ENCODE assay signal across 26 mouse cellular contexts in genomic region chr15:89431806-89432205, GRCm38 (mm10). TPM values are rescaled to one million over a fixed set of nuclear protein-coding genes. Genes with fewer than 3 reads are reported as not detected.
DNase-seq lines count a peak whose midpoint lies in the region; ATAC-seq and TF ChIP-seq lines count a peak whose summit lies in the region.
"Had no signal": no experiment of that assay in that cellular context is flagged by ENCODE, and none has a peak within 500 bp of the region (broad histone marks: within the 10 kb centered on the region; RNA-seq: fewer than 3 reads in every experiment).

No protein-coding gene starts in this region.

- H3K9ac ChIP-seq in heart, adult 2 months (ENCODE audit: low read depth, low read length): no peak overlapping the region
- H3K9ac ChIP-seq in liver, postnatal 0 days (replicated peaks): no peak overlapping the region
- H3K9ac ChIP-seq in liver, embryonic 11.5 days (ENCODE audit: low read depth, low read length): no peak overlapping the region
- H3K9ac ChIP-seq: embryonic facial prominence, embryonic 12.5 days; forebrain, embryonic 15.5 days; hindbrain, embryonic 12.5 days had no signal

- TF ChIP-seq EP300 in heart, adult 2 months (IDR thresholded peaks at IDR 0.05; ENCODE audit: insufficient read depth, low read depth, low read length): no peak
- TF ChIP-seq EP300 in liver, postnatal 0 days (IDR thresholded peaks at IDR 0.05; ENCODE audit: low read depth): no peak

- no peak for TF ChIP-seq POLR2A in heart, adult 2 months (IDR thresholded peaks at IDR 0.05; ENCODE audit: insufficient read depth, low read depth, low read length)
- no peak for TF ChIP-seq POLR2A in small intestine, adult 2 months (IDR thresholded peaks at IDR 0.05; ENCODE audit: low read depth, low read length)

- no peaks in the 10 kb centered on the region for H3K79me2 ChIP-seq in heart, adult 2 months (replicated peaks; ENCODE audit: control insufficient read depth, insufficient read depth, low read length)

- no peak overlapping the region for H3K27ac ChIP-seq in heart, adult 2 months
- H3K27ac ChIP-seq in liver, postnatal 0 days (ENCODE audit: low read depth): peak overlapping the region; percentile 100; the same call in 1 of the 2 replicates
- H3K27ac ChIP-seq in liver, embryonic 11.5 days (ENCODE audit: low read depth, low read length): no peak overlapping the region
- peak overlapping the region; percentile 92 for H3K27ac ChIP-seq in small intestine, adult 2 months (ENCODE audit: insufficient read depth, low read depth, low read length)
- H3K27ac ChIP-seq: embryonic facial prominence, embryonic 12.5 days; forebrain, embryonic 15.5 days; heart, embryonic 13.5 days; hindbrain, embryonic 12.5 days had no signal

- no peaks in the 10 kb centered on the region for H3K9me3 ChIP-seq in liver, postnatal 0 days (ENCODE audit: low read length)
- no peaks in the 10 kb centered on the region for H3K9me3 ChIP-seq in liver, embryonic 11.5 days (ENCODE audit: control insufficient read depth, low read length)
- H3K9me3 ChIP-seq: embryonic facial prominence, embryonic 12.5 days; forebrain, embryonic 15.5 days; heart, embryonic 13.5 days; hindbrain, embryonic 12.5 days had no signal

- DNase-seq in cerebellum, adult 11-12 months: peak; percentile 35
- DNase-seq in cerebellum, postnatal 36 days: no peak
- DNase-seq in heart, adult 11 months: peak; percentile 83
- no peak for DNase-seq in heart, adult 2 months
- no peak for DNase-seq in liver, postnatal 0 days
- DNase-seq in liver, embryonic 11.5 days (ENCODE audit: low spot score): no peak
- DNase-seq: adrenal gland, postnatal 10 days; B cell, adult 2 months; cerebellum, postnatal 10 days; gastrocnemius, postnatal 10 days; heart, postnatal 4 days had no signal

- intact Hi-C loops in heart, adult 2 months (cut with DNase I): no loop called here

- no peak for TF ChIP-seq CTCF in heart, adult 2 months (IDR thresholded peaks at IDR 0.05)
- no peak for TF ChIP-seq CTCF in liver, postnatal 0 days (IDR thresholded peaks at IDR 0.05; ENCODE audit: low read depth)
- TF ChIP-seq CTCF in small intestine, adult 2 months (IDR thresholded peaks at IDR 0.05; ENCODE audit: extremely low read depth, insufficient read length, insufficient replicate concordance, low read depth, low read length): no peak

- H3K4me1 ChIP-seq in heart, adult 2 months (ENCODE audit: control insufficient read depth, insufficient read depth, low read length): no peaks in the 10 kb centered on the region; the same call in 1 of the 2 replicates
- peaks cover 15% of the 10 kb centered on the region for H3K4me1 ChIP-seq in liver, postnatal 0 days (ENCODE audit: insufficient read depth)
- peaks cover 8% of the 10 kb centered on the region for H3K4me1 ChIP-seq in liver, embryonic 11.5 days (replicated peaks; ENCODE audit: control insufficient read depth, insufficient read depth, low read length)
- peaks cover 11% of the 10 kb centered on the region; the same call in 1 of the 2 replicates for H3K4me1 ChIP-seq in small intestine, adult 2 months (ENCODE audit: control insufficient read depth, insufficient read depth, insufficient read length, low read length)

- no peak overlapping the region for H3K4me2 ChIP-seq in liver, postnatal 0 days (ENCODE audit: low read depth, low read length)
- H3K4me2 ChIP-seq in liver, embryonic 11.5 days: no peak overlapping the region
- H3K4me2 ChIP-seq: embryonic facial prominence, embryonic 12.5 days; forebrain, embryonic 15.5 days; heart, embryonic 13.5 days; hindbrain, embryonic 12.5 days had no signal

- no peak overlapping the region for H3K4me3 ChIP-seq in heart, adult 2 months
- H3K4me3 ChIP-seq in liver, postnatal 0 days (ENCODE audit: low read depth, low read length): no peak overlapping the region
- H3K4me3 ChIP-seq in liver, embryonic 11.5 days (ENCODE audit: low read depth, low read length): no peak overlapping the region
- H3K4me3 ChIP-seq in small intestine, adult 2 months (ENCODE audit: low read depth, low read length): no peak overlapping the region
- H3K4me3 ChIP-seq: embryonic facial prominence, embryonic 12.5 days; forebrain, embryonic 15.5 days; heart, embryonic 13.5 days; hindbrain, embryonic 12.5 days had no signal

- H3K27me3 ChIP-seq in heart, adult 2 months (ENCODE audit: control insufficient read depth, insufficient read depth, low read length): no peaks in the 10 kb centered on the region
- no peaks in the 10 kb centered on the region for H3K27me3 ChIP-seq in liver, postnatal 0 days (ENCODE audit: insufficient read depth, low read length)
- H3K27me3 ChIP-seq in liver, embryonic 11.5 days (replicated peaks; ENCODE audit: control insufficient read depth, insufficient read depth, low read length): no peaks in the 10 kb centered on the region
- no peaks in the 10 kb centered on the region for H3K27me3 ChIP-seq in small intestine, adult 2 months (ENCODE audit: control insufficient read depth, insufficient read depth, low read length)
- H3K27me3 ChIP-seq: embryonic facial prominence, embryonic 12.5 days; forebrain, embryonic 15.5 days; heart, embryonic 13.5 days; hindbrain, embryonic 12.5 days had no signal

- H3K36me3 ChIP-seq in heart, adult 2 months (ENCODE audit: control insufficient read depth, insufficient read depth, low read length): peaks cover 5% of the 10 kb centered on the region
- peaks cover 9% of the 10 kb centered on the region for H3K36me3 ChIP-seq in liver, postnatal 0 days (replicated peaks; ENCODE audit: insufficient read depth, low read length)
- peaks cover 5% of the 10 kb centered on the region; the same call in 1 of the 2 replicates for H3K36me3 ChIP-seq in liver, embryonic 11.5 days (ENCODE audit: control insufficient read depth, insufficient read depth, low read length)
- H3K36me3 ChIP-seq in small intestine, adult 2 months (ENCODE audit: control insufficient read depth, insufficient read depth, low read length): peaks cover 14% of the 10 kb centered on the region

- ATAC-seq in liver, postnatal 0 days: no peak
- no peak for ATAC-seq in liver, embryonic 11.5 days (replicated peaks; ENCODE audit: low FRiP score)
- ATAC-seq: CD4-positive, CD25-positive, alpha-beta regulatory T cell, adult 4 months; forebrain, embryonic 15.5 days; hindbrain, embryonic 16.5 days; inflammation-experienced regulatory T-cells, adult 6 months had no signal

- 88% methylated on average over 6 of the region's 6 CpGs for WGBS in heart, adult 2 months
- WGBS in liver, postnatal 0 days (ENCODE audit: insufficient replicate concordance): 91% methylated on average over 6 of the region's 6 CpGs
- WGBS in liver, embryonic 11.5 days: 90% methylated on average over 6 of the region's 6 CpGs
- WGBS in small intestine, adult 2 months: 85% methylated on average over 6 of the region's 6 CpGs

RNA-seq across cellular contexts. Expression of gene Chkb, which starts 2.1 kb away (rescaled TPM):
- total RNA-seq in heart, adult 2 months (2021): 10 to 100 TPM; 46.8 to 48.2 TPM
- polyA plus RNA-seq in heart, adult 2 months (2012; rRNA removed): 81.3 and 91.7 TPM in 2 replicates
- 42.7 and 44.3 TPM in 2 replicates for polyA plus RNA-seq in liver, postnatal 0 days (2015; fragmentation: Nextera tagmentation; extraction: Ambion mirVana)
- 43.5 and 47.5 TPM in 2 replicates for polyA plus RNA-seq in liver, embryonic 11.5 days (2014; fragmentation: Nextera tagmentation; extraction: Ambion mirVana)
- 45.6 and 104 TPM in 2 replicates for polyA plus RNA-seq in small intestine, adult 2 months (2012; rRNA removed)

RNA-seq across cellular contexts. Expression of gene Gm44502, which starts 2.3 kb away (rescaled TPM):
- total RNA-seq in heart, adult 2 months (2021): 1 to 10 TPM; 5.5 to 9.5 TPM
- 2.1 and 2.5 TPM in 2 replicates for polyA plus RNA-seq in heart, adult 2 months (2012; rRNA removed)
- polyA plus RNA-seq in liver, postnatal 0 days (2015; fragmentation: Nextera tagmentation; extraction: Ambion mirVana): not detected in 2 replicates
- polyA plus RNA-seq in liver, embryonic 11.5 days (2014; fragmentation: Nextera tagmentation; extraction: Ambion mirVana): not detected in 2 replicates
- polyA plus RNA-seq in small intestine, adult 2 months (2012; rRNA removed): 3.0 and 5.0 TPM in 2 replicates
- total RNA-seq: MEL had no signal
- polyA plus RNA-seq: CD4-positive, CD25-positive, alpha-beta regulatory T cell, adult 4 months; embryonic facial prominence, embryonic 12.5 days; forebrain, embryonic 11.5 days; forebrain, embryonic 15.5 days; hindbrain, embryonic 12.5 days had no signal

RNA-seq across cellular contexts. Expression of gene C730034F03Rik, which starts 2.4 kb away (rescaled TPM):
- total RNA-seq in heart, adult 2 months (2021): 1 to 10 TPM; 1.2 TPM
- polyA plus RNA-seq in heart, adult 2 months (2012; rRNA removed): 1.0 and 1.1 TPM in 2 replicates
- polyA plus RNA-seq in liver, postnatal 0 days (2015; fragmentation: Nextera tagmentation; extraction: Ambion mirVana): 0.64 and 1.5 TPM in 2 replicates
- 2.0 and 2.8 TPM in 2 replicates for polyA plus RNA-seq in liver, embryonic 11.5 days (2014; fragmentation: Nextera tagmentation; extraction: Ambion mirVana)
- 0.17 and 0.76 TPM in 2 replicates for polyA plus RNA-seq in small intestine, adult 2 months (2012; rRNA removed)

RNA-seq across cellular contexts. Expression of gene Cpt1b, which starts 6.1 kb away (rescaled TPM):
- total RNA-seq in heart, adult 2 months (2021): 100 to 1,000 TPM; 565 to 584 TPM
- polyA plus RNA-seq in heart, adult 2 months (2012; rRNA removed): 786 and 953 TPM in 2 replicates
- 10.7 and 12.4 TPM in 2 replicates for polyA plus RNA-seq in liver, postnatal 0 days (2015; fragmentation: Nextera tagmentation; extraction: Ambion mirVana)
- polyA plus RNA-seq in liver, embryonic 11.5 days (2014; fragmentation: Nextera tagmentation; extraction: Ambion mirVana): 3.5 and 3.9 TPM in 2 replicates
- polyA plus RNA-seq in small intestine, adult 2 months (2012; rRNA removed): 1.4 and 3.4 TPM in 2 replicates

RNA-seq across cellular contexts. Expression of gene Syce3, which starts 21.5 kb away (rescaled TPM):
- total RNA-seq in heart, adult 2 months (2021): not detected
- not detected in 2 replicates for polyA plus RNA-seq in heart, adult 2 months (2012; rRNA removed)
- not detected in 2 replicates for polyA plus RNA-seq in liver, postnatal 0 days (2015; fragmentation: Nextera tagmentation; extraction: Ambion mirVana)
- not detected in 2 replicates for polyA plus RNA-seq in liver, embryonic 11.5 days (2014; fragmentation: Nextera tagmentation; extraction: Ambion mirVana)
- 0.60 and 0.93 TPM in 2 replicates for polyA plus RNA-seq in small intestine, adult 2 months (2012; rRNA removed)
- total RNA-seq: adrenal gland, postnatal 10 days; adrenal gland, postnatal 4 days; gastrocnemius, postnatal 10 days; gastrocnemius, postnatal 4 days; heart, adult 8-10 months; heart, postnatal 4 days had no signal
- polyA plus RNA-seq: brain, embryonic 14.5 days; CD4-positive, CD25-positive, alpha-beta regulatory T cell, adult 4 months; embryonic facial prominence, embryonic 12.5 days; forebrain, embryonic 11.5 days; forebrain, embryonic 15.5 days; heart, embryonic 13.5 days; heart, postnatal 0 days; hindbrain, embryonic 12.5 days; hindbrain, embryonic 16.5 days; inflammation-experienced regulatory T-cells, adult 6 months had no signal

Comparison
In these comparisons a context has a peak if more than half of its experiments do, and no peak if none do; other contexts are left out.
1. DNase-seq: peak in cerebellum, adult 11-12 months (single experiment) and heart, adult 11 months (single experiment); none in cerebellum, postnatal 36 days (0 of 2), heart, adult 2 months (0 of 2), liver, postnatal 0 days (single experiment) and liver, embryonic 11.5 days (single experiment).
2. H3K27ac ChIP-seq: peak in liver, postnatal 0 days (single experiment) and small intestine, adult 2 months (single experiment); none in heart, adult 2 months (single experiment) and liver, embryonic 11.5 days (single experiment).